In genomic region chr14:69503174-69503573, GRCm38 (mm10) we compare ENCODE assay signal across 8 mouse cellular contexts. TPM values are rescaled to one million over a fixed set of nuclear protein-coding genes. Genes with fewer than 3 reads are reported as not detected.
DNase-seq lines count a peak whose midpoint lies in the region; ATAC-seq and TF ChIP-seq lines count a peak whose summit lies in the region.
"Not testable (repeated sequence)": the region's sequence is repeated elsewhere in the genome, so short reads cannot be mapped to it uniquely, and the experiment has no call there.

Gene Gm16867 (minus strand): TSS chr14:69503362.

- H3K36me3 ChIP-seq in G1E (replicated peaks); embryonic facial prominence, embryonic 15.5 days; hindbrain, embryonic 14.5 days (replicated peaks; ENCODE audit: control insufficient read depth, insufficient read depth); kidney, postnatal 0 days (ENCODE audit: insufficient read depth, low read length); liver, embryonic 13.5 days; midbrain, embryonic 11.5 days (ENCODE audit: control insufficient read depth, insufficient read depth, low read length); neural tube, embryonic 15.5 days: not testable (repeated sequence)

- WGBS in embryonic facial prominence, embryonic 15.5 days: no CpG with 5 or more reads among the region's 29 CpGs
- no CpG with 5 or more reads among the region's 29 CpGs for WGBS in hindbrain, embryonic 14.5 days
- no CpG with 5 or more reads among the region's 29 CpGs for WGBS in kidney, postnatal 0 days
- WGBS in liver, embryonic 13.5 days (ENCODE audit: insufficient replicate concordance): no CpG with 5 or more reads among the region's 29 CpGs
- no CpG with 5 or more reads among the region's 29 CpGs for WGBS in midbrain, embryonic 11.5 days
- no CpG with 5 or more reads among the region's 29 CpGs for WGBS in neural tube, embryonic 15.5 days

- H3K4me3 ChIP-seq in G1E (ENCODE audit: low read depth, low read length); embryonic facial prominence, embryonic 15.5 days (replicated peaks); hindbrain, embryonic 14.5 days (replicated peaks; ENCODE audit: low read length); kidney, postnatal 0 days (replicated peaks; ENCODE audit: low read depth, low read length); liver, embryonic 13.5 days (replicated peaks); midbrain, embryonic 11.5 days (ENCODE audit: low read depth, low read length); neural tube, embryonic 15.5 days (replicated peaks): not testable (repeated sequence)

- DNase-seq in G1E (ENCODE audit: low spot score); hindbrain, embryonic 14.5 days (ENCODE audit: low spot score); kidney, postnatal 0 days (ENCODE audit: low spot score); liver, embryonic 13.5 days; midbrain, embryonic 11.5 days (ENCODE audit: low spot score, missing footprints): not testable (repeated sequence)

- ATAC-seq in G1E (ENCODE audit: extremely low read depth, insufficient number of reproducible peaks, low FRiP score, poor library complexity, severe bottlenecking): peak; percentile 98
- ATAC-seq in embryonic facial prominence, embryonic 15.5 days (ENCODE audit: insufficient number of reproducible peaks, low FRiP score, low TSS enrichment, low read depth): peak; percentile 99
- peak; percentile 63 for ATAC-seq in granulocyte monocyte progenitor cell, adult 5-6 weeks (replicated peaks; ENCODE audit: poor library complexity, severe bottlenecking)
- peak; percentile 97 for ATAC-seq in hindbrain, embryonic 14.5 days (ENCODE audit: low FRiP score)
- ATAC-seq in kidney, postnatal 0 days (replicated peaks; ENCODE audit: low FRiP score, low read depth): peak; percentile 97
- peak; percentile 95 for ATAC-seq in liver, embryonic 13.5 days (ENCODE audit: low read depth)
- ATAC-seq in midbrain, embryonic 11.5 days (ENCODE audit: low FRiP score): peak; percentile 98
- peak; percentile 98 for ATAC-seq in neural tube, embryonic 15.5 days (ENCODE audit: low FRiP score)

- H3K27ac ChIP-seq in embryonic facial prominence, embryonic 15.5 days (replicated peaks); hindbrain, embryonic 14.5 days; kidney, postnatal 0 days; liver, embryonic 13.5 days; midbrain, embryonic 11.5 days (ENCODE audit: low read depth, low read length); neural tube, embryonic 15.5 days (replicated peaks): not testable (repeated sequence)

- H3K27me3 ChIP-seq in G1E (ENCODE audit: insufficient read depth, low read length); embryonic facial prominence, embryonic 15.5 days; hindbrain, embryonic 14.5 days (ENCODE audit: control insufficient read depth, insufficient read depth, low read length); kidney, postnatal 0 days (ENCODE audit: insufficient read depth, low read length); liver, embryonic 13.5 days; midbrain, embryonic 11.5 days (ENCODE audit: control insufficient read depth, insufficient read depth, low read length); neural tube, embryonic 15.5 days (replicated peaks): not testable (repeated sequence)

- not testable (repeated sequence) for H3K4me1 ChIP-seq in G1E (ENCODE audit: insufficient read depth, low read depth, low read length); embryonic facial prominence, embryonic 15.5 days; hindbrain, embryonic 14.5 days (replicated peaks; ENCODE audit: control insufficient read depth, insufficient read depth, low read length); kidney, postnatal 0 days (replicated peaks; ENCODE audit: insufficient read depth, low read length); liver, embryonic 13.5 days (replicated peaks); midbrain, embryonic 11.5 days (ENCODE audit: control insufficient read depth, insufficient read depth, low read length); neural tube, embryonic 15.5 days

- H3K9me3 ChIP-seq in G1E (replicated peaks); embryonic facial prominence, embryonic 15.5 days (replicated peaks); hindbrain, embryonic 14.5 days (ENCODE audit: control insufficient read depth, low read length); kidney, postnatal 0 days (replicated peaks; ENCODE audit: low read length); liver, embryonic 13.5 days (replicated peaks); midbrain, embryonic 11.5 days (ENCODE audit: control insufficient read depth, low read length); neural tube, embryonic 15.5 days (replicated peaks): not testable (repeated sequence)

- H3K4me2 ChIP-seq in embryonic facial prominence, embryonic 15.5 days (replicated peaks); hindbrain, embryonic 14.5 days (replicated peaks); kidney, postnatal 0 days (ENCODE audit: low read length); liver, embryonic 13.5 days; midbrain, embryonic 11.5 days; neural tube, embryonic 15.5 days: not testable (repeated sequence)

- not testable (repeated sequence) for H3K9ac ChIP-seq in embryonic facial prominence, embryonic 15.5 days; hindbrain, embryonic 14.5 days; kidney, postnatal 0 days (ENCODE audit: low read depth, low read length); liver, embryonic 13.5 days; midbrain, embryonic 11.5 days (ENCODE audit: low read length); neural tube, embryonic 15.5 days (replicated peaks)

- TF ChIP-seq CTCF in G1E (IDR thresholded peaks at IDR 0.05; ENCODE audit: low read depth, low read length); kidney, postnatal 0 days (IDR thresholded peaks at IDR 0.05; ENCODE audit: low read depth): not testable (repeated sequence)

RNA-seq across cellular contexts. Expression of gene Gm16867, which starts in this region (rescaled TPM):
- 40.3 TPM in 1 of 2 replicates, not detected in the other for total RNA-seq in G1E (2014; fragmentation: Nextera tagmentation)
- not detected in 2 replicates for total RNA-seq in G1E (2017)
- polyA plus RNA-seq in G1E (2012): 0.90 and 2.9 TPM in 2 replicates
- not detected in 2 replicates for polyA plus RNA-seq in embryonic facial prominence, embryonic 15.5 days (2015; fragmentation: Nextera tagmentation; extraction: Ambion mirVana)
- total RNA-seq in granulocyte monocyte progenitor cell, adult 5-6 weeks (2014; fragmentation: Nextera tagmentation): 5.6 and 10.2 TPM in 2 replicates
- 5.9 and 7.8 TPM in 2 replicates for total RNA-seq in granulocyte monocyte progenitor cell, adult 5-6 weeks (2017)
- not detected in 2 replicates for polyA plus RNA-seq in hindbrain, embryonic 14.5 days (2014; fragmentation: Nextera tagmentation; extraction: Ambion mirVana)
- polyA plus RNA-seq in kidney, postnatal 0 days (2015; fragmentation: Nextera tagmentation; extraction: Ambion mirVana): 0.11 TPM in 1 of 2 replicates, not detected in the other
- not detected in 2 replicates for polyA plus RNA-seq in liver, embryonic 13.5 days (2015; fragmentation: Nextera tagmentation; extraction: Ambion mirVana)
- polyA plus RNA-seq in midbrain, embryonic 11.5 days (2014; fragmentation: Nextera tagmentation; extraction: Ambion mirVana): not detected in 2 replicates
- polyA plus RNA-seq in neural tube, embryonic 15.5 days (2015; fragmentation: Nextera tagmentation; extraction: Ambion mirVana): not detected in 2 replicates

Comparison
In these comparisons a context has a peak if more than half of its experiments do, and no peak if none do; other contexts are left out.
1. Peak in ATAC-seq in embryonic facial prominence, embryonic 15.5 days; RNA of the gene not detected or under 1 TPM.
2. Peak in ATAC-seq in hindbrain, embryonic 14.5 days; RNA of the gene not detected or under 1 TPM.
3. Peak in ATAC-seq in kidney, postnatal 0 days; RNA of the gene not detected or under 1 TPM.
4. Peak in ATAC-seq in liver, embryonic 13.5 days; RNA of the gene not detected or under 1 TPM.
5. Peak in ATAC-seq in midbrain, embryonic 11.5 days; RNA of the gene not detected or under 1 TPM.
6. Peak in ATAC-seq in neural tube, embryonic 15.5 days; RNA of the gene not detected or under 1 TPM.